Mouse (Mus musculus): ENCODE data around the gene Elovl5. TPM values are rescaled to one million over a fixed set of nuclear protein-coding genes. Genes with fewer than 3 reads are reported as not detected.
"Not testable (repeated sequence)": the region's sequence is repeated elsewhere in the genome, so short reads cannot be mapped to it uniquely, and the experiment has no call there.

Elovl5 gene
- polyA plus RNA-seq, 1 experiment from 2014 or later, result 84.9 TPM

DNA sequence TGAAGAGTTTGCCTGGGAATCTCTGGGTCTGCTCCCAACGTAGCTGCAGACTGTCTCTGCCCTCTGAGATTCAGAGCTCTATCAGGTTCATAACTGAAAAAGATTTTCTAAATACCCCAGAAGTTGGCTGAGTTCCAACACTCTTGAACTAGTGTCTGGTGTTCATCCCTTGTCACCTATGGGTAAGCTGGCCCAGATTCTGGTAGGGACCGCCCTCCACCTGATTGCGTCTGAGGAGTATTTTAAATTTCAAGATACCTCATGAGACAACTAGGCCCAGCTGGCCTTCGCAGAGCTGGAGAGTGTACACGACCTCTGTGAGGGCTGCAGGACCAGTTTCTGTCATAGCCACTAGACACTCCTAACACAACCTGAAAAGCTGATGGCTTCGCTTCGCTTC, 61.8 kb downstream of the Elovl5 start:
- H3K4me1 ChIP-seq (replicated peaks), result peaks cover 19% of the 10 kb centered on the region
- peak; percentile 45; the same call in 1 of the 2 replicates for ATAC-seq (ENCODE audit: insufficient number of reproducible peaks, low FRiP score)
- no peak overlapping the region for H3K9ac ChIP-seq
- H3K4me3 ChIP-seq, result no peak overlapping the region
- no peaks in the 10 kb centered on the region for H3K9me3 ChIP-seq (replicated peaks)
- no peaks in the 10 kb centered on the region for H3K27me3 ChIP-seq (replicated peaks)
- WGBS, result 53% methylated on average over 7 of the region's 7 CpGs
- peaks cover 64% of the 10 kb centered on the region for H3K36me3 ChIP-seq
- no peak overlapping the region for H3K4me2 ChIP-seq
- peak overlapping the region; percentile 37; the same call in 1 of the 2 replicates for H3K27ac ChIP-seq (ENCODE audit: poor library complexity, severe bottlenecking)

DNA sequence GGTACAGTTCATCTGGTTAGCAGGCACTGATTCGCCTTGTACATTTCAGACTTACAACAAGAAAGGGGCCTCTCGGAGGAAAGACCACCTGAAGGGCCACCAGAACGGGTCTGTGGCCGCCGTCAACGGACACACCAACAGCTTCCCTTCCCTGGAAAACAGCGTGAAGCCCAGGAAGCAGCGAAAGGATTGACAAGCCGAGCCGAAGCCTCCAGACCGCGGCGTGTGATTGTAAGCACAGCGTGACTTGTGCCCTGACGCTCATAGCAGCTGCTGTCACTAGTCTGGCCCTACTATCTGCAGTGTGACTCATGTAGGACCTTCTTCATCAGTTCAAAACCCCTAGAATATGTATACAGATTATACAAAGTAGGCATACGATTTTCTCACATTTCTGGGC, 65.5 kb downstream of the Elovl5 start:
- H3K36me3 ChIP-seq, result peaks cover 53% of the 10 kb centered on the region
- H3K4me3 ChIP-seq, result no peak overlapping the region

DNA sequence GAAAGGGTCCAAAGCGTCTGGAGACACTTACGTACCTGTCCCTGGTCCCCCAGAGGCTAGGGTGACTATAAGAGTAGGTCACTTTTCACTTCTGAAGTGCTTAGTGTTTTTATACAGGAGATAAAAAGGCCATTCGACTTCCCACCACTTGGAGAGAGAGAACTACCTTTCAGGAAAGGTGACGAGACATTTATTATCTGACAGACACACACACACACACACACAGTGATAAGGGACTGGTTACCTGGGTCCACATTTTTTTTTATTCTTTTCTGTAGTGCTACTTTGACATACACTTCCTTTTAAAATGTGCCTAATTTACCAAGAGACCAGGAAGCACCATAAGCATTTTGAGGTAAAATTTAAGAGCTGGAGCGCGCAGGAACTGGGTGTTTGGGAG, 66.4 kb downstream of the Elovl5 start:
- Histone ChIP-seq H3K9me3 (replicated peaks) (no peaks in the 10 kb centered on the region), H3K4me2 (no peak overlapping the region)
- ATAC-seq (ENCODE audit: insufficient number of reproducible peaks, low FRiP score), result no peak

More for the DNA sequence above, 65.5 kb downstream of the Elovl5 start:
- Histone ChIP-seq H3K27me3 (replicated peaks) (no peaks in the 10 kb centered on the region), H3K9me3 (replicated peaks) (no peaks in the 10 kb centered on the region), H3K4me2 (no peak overlapping the region), H3K4me1 (replicated peaks) (peaks cover 24% of the 10 kb centered on the region), H3K27ac (ENCODE audit: poor library complexity, severe bottlenecking) (no peak overlapping the region), H3K9ac (no peak overlapping the region)
- WGBS, result 88% methylated on average over 16 of the region's 16 CpGs
- no peak for ATAC-seq (ENCODE audit: insufficient number of reproducible peaks, low FRiP score)

DNA sequence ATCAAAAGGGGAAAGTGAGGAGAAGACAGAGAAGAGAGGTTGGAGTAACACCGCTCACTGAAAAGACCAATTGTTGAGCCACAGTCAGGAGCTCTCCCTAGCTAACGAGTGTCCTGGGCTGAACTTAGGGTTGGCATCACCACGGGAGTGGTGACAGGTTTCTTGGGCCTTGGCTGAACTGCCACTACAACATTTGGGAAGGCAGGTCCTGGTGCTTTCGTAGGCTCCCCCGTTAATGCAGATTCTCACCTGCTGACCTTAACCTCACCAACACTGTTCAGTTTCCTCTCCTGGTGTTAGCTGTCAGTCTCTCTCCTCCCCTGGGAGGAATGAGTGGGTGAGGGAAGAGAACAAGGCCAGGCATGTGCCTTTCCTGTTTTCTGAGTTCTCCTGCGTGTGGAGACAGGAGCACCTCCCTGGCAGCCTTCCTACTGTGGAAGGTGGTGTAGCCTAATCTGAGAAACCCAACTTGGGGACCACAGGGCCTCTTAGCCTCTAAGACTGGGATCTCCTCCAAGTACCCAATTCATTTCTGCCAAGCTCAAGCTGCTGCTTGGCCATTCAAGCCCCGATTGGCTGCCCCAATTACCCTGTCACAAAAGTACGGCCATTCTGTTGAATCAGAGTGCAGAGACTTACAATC, 69.1 kb downstream of the Elovl5 start:
- H3K9ac ChIP-seq, result no peak overlapping the region
- peaks cover 17% of the 10 kb centered on the region for H3K4me1 ChIP-seq (replicated peaks)
- H3K27me3 ChIP-seq (replicated peaks), result no peaks in the 10 kb centered on the region
- H3K4me2 ChIP-seq, result no peak overlapping the region
- no peak overlapping the region for H3K27ac ChIP-seq (ENCODE audit: poor library complexity, severe bottlenecking)
- 62% methylated on average over 8 of the region's 8 CpGs for WGBS
- H3K4me3 ChIP-seq, result no peak overlapping the region
- no peaks in the 10 kb centered on the region for H3K9me3 ChIP-seq (replicated peaks)
- H3K36me3 ChIP-seq, result peaks cover 33% of the 10 kb centered on the region
- ATAC-seq (ENCODE audit: insufficient number of reproducible peaks, low FRiP score), result no peak

More for the DNA sequence above, 66.4 kb downstream of the Elovl5 start:
- Histone ChIP-seq H3K27ac (ENCODE audit: poor library complexity, severe bottlenecking) (no peak overlapping the region), H3K36me3 (peaks cover 51% of the 10 kb centered on the region), H3K27me3 (replicated peaks) (no peaks in the 10 kb centered on the region), H3K4me3 (no peak overlapping the region), H3K4me1 (replicated peaks) (peaks cover 19% of the 10 kb centered on the region), H3K9ac (no peak overlapping the region)
- 72% methylated on average over 6 of the region's 6 CpGs for WGBS

DNA sequence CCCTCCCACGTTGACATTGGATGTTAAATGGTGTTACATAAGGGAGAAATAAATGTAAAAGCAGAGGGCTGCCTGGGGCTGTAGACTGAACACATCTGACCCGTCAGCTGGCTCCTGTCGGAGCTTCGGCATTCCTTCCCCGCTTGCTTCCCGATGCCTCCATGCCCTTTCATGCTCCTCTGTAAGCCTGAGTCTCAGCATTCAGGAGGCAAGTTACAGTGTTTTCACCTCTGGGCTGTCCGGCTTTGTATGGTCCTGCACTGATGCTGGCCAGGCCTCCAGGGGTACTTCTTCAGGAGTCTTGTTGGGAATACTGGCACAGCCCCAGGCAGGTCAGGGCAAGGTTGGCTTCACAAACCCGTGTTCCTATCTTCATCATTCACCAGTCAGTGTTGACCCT, 72.5 kb downstream of the Elovl5 start:
- Histone ChIP-seq H3K9ac (no peak overlapping the region), H3K36me3 (peaks cover 9% of the 10 kb centered on the region; the same call in 1 of the 2 replicates), H3K4me2 (no peak overlapping the region), H3K4me1 (replicated peaks) (peaks cover 30% of the 10 kb centered on the region), H3K9me3 (replicated peaks) (no peaks in the 10 kb centered on the region), H3K27ac (ENCODE audit: poor library complexity, severe bottlenecking) (no peak overlapping the region), H3K27me3 (replicated peaks) (no peaks in the 10 kb centered on the region), H3K4me3 (no peak overlapping the region)
- 51% methylated on average over 8 of the region's 8 CpGs for WGBS
- no peak for ATAC-seq (ENCODE audit: insufficient number of reproducible peaks, low FRiP score)

DNA sequence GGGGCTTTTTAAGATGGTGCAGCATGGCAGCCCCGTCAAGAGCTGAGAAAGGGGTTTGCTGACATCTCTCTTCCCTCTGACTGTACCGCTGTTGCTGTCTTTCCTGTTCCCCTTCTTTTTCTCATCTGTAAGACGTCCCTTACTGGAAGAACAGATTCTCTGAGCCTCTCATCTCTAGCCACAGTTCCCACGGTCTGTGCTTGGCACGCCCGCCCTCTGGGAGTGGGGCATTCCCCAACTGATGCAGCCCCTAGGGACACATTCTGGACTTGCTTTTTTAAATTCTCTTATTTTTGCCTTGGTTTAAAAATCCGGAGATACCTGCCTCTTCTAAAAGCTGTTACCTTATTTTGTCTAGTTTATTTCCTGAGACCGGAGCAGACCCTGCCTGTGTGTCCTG, 73.1 kb downstream of the Elovl5 start:
- ATAC-seq (ENCODE audit: insufficient number of reproducible peaks, low FRiP score), result no peak
- H3K27ac ChIP-seq (ENCODE audit: poor library complexity, severe bottlenecking), result no peak overlapping the region
- H3K4me2 ChIP-seq, result no peak overlapping the region

DNA sequence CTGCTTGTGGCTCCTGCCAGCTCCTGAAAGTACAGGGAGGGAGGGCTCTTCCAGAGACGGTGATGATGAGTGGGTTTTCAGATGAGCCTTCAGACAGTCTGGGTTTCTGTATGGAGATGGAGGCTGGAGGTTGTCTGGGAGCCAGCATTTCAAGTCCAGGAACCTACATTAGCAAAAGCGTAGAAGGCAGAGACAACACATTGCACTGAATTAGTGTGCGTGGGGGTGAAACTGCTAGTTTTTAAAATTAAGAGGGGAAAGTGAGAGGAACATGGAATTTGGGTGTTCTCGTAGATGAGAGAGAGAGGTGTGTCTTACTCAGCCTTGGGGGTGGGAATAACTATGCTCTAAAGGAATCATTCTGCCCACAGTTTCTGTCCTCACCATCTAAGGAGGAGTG, 74.5 kb downstream of the Elovl5 start:
- H3K9ac ChIP-seq, result no peak overlapping the region
- no peaks in the 10 kb centered on the region for H3K36me3 ChIP-seq
- ATAC-seq (ENCODE audit: insufficient number of reproducible peaks, low FRiP score), result no peak
- H3K4me3 ChIP-seq, result no peak overlapping the region
- H3K27ac ChIP-seq (ENCODE audit: poor library complexity, severe bottlenecking), result no peak overlapping the region
- no peaks in the 10 kb centered on the region for H3K27me3 ChIP-seq (replicated peaks)
- peaks cover 23% of the 10 kb centered on the region for H3K4me1 ChIP-seq (replicated peaks)
- H3K9me3 ChIP-seq (replicated peaks), result no peaks in the 10 kb centered on the region
- 90% methylated on average over 4 of the region's 4 CpGs for WGBS
- H3K4me2 ChIP-seq, result no peak overlapping the region

More for the DNA sequence above, 73.1 kb downstream of the Elovl5 start:
- no peak overlapping the region for H3K9ac ChIP-seq
- H3K9me3 ChIP-seq (replicated peaks), result no peaks in the 10 kb centered on the region
- H3K4me1 ChIP-seq (replicated peaks), result peaks cover 30% of the 10 kb centered on the region
- no peaks in the 10 kb centered on the region for H3K27me3 ChIP-seq (replicated peaks)
- WGBS, result 71% methylated on average over 8 of the region's 8 CpGs
- 0 out of 2 replicates have a peak, but pooled peaks cover 3% of the 10 kb centered on the region for H3K36me3 ChIP-seq
- H3K4me3 ChIP-seq, result no peak overlapping the region

DNA sequence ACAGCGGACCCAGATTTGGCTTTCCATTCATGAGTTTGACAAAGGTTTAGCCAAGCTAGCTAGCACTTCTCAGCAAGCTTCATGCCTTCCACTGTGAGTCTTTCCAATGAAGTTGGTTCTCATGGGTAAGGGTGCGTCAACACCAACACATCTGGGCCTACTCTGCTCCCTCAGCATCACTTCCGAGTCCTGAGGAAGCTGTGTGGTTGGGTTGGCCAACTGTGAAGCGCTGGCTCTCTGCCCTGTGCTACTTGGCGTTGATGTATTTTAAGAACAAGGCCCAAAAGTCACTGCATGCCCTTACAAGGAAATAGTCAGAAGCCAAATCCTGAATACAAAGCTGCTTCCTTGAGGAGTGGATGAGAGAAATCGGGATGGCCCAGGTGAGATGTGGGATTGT, 75.1 kb downstream of the Elovl5 start:
- 84% methylated on average over 6 of the region's 6 CpGs for WGBS
- H3K36me3 ChIP-seq, result no peaks in the 10 kb centered on the region
- no peak overlapping the region for H3K4me3 ChIP-seq
- H3K27ac ChIP-seq (ENCODE audit: poor library complexity, severe bottlenecking), result no peak overlapping the region
- ATAC-seq (ENCODE audit: insufficient number of reproducible peaks, low FRiP score), result no peak
- H3K4me2 ChIP-seq, result no peak overlapping the region
- H3K4me1 ChIP-seq (replicated peaks), result peaks cover 23% of the 10 kb centered on the region
- H3K9me3 ChIP-seq (replicated peaks), result no peaks in the 10 kb centered on the region
- no peak overlapping the region for H3K9ac ChIP-seq
- no peaks in the 10 kb centered on the region for H3K27me3 ChIP-seq (replicated peaks)

DNA sequence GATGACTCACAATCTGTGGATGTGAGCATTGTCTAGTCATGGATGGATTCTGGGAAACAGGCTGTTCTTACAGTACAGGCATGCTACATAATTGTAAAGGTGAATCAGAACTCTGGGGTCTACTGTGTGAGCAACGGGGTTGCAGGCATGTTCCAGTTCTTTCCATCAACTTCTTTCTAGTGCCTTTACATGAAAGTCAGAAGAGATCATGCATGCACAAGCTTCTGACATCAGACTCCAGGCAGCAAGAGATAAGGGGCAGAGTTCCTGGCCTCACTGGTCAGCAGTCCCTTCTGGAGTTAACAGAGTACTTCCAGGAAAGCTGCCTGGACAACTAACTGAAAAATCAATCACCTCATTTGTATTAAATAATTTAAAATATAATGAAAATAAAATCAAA, 75.9 kb downstream of the Elovl5 start:
- peak overlapping the region; percentile 59; the same call in 1 of the 2 replicates for H3K27ac ChIP-seq (ENCODE audit: poor library complexity, severe bottlenecking)

DNA sequence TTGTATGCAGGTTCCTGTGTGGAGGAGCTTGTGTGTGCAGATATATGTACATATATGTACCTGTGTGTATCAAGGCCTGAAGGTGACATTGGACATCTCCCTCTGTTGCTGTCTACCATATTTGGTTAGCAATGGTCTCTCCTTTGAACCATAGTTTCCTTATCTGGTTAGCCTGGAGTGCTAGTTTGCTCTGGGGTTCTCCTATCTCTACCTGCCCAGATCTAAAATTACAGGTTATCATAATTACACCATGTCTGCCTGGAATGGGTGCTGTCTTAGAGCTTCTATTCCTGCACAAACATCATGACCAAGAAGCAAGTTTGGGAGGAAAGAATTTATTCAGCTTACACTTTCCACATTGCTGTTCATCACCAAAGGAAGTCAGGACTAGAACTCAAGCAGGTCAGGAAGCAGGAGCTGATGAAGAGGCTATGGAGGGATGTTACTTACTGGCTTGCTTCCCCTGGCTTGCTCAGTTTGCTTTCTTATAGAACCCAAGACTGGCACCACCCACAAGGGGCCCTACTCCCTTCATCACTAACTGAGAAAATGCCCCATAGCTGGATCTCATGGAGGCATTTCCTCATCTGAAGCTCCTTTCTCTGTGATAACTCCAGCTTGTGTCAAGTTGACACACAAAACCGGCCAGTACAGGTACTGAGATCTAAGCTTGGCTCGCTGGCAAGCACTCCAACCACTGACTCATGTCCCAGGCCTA, 76.5 kb downstream of the Elovl5 start:
- ATAC-seq (ENCODE audit: insufficient number of reproducible peaks, low FRiP score), result peak; percentile 53
- H3K4me1 ChIP-seq (replicated peaks), result peaks cover 23% of the 10 kb centered on the region
- not testable (repeated sequence) for H3K9me3 ChIP-seq (replicated peaks); H3K4me2 ChIP-seq; H3K9ac ChIP-seq; H3K4me3 ChIP-seq; H3K27me3 ChIP-seq (replicated peaks); H3K27ac ChIP-seq (ENCODE audit: poor library complexity, severe bottlenecking); H3K36me3 ChIP-seq
- WGBS, result 89% methylated on average over 2 of the region's 2 CpGs

More for the DNA sequence above, 75.9 kb downstream of the Elovl5 start:
- Histone ChIP-seq H3K4me2 (no peak overlapping the region), H3K36me3 (no peaks in the 10 kb centered on the region), H3K4me1 (replicated peaks) (peaks cover 23% of the 10 kb centered on the region), H3K4me3 (no peak overlapping the region), H3K27me3 (replicated peaks) (no peaks in the 10 kb centered on the region), H3K9me3 (replicated peaks) (no peaks in the 10 kb centered on the region), H3K9ac (no peak overlapping the region)
- no peak for ATAC-seq (ENCODE audit: insufficient number of reproducible peaks, low FRiP score)
- 30% methylated on average over 1 of the region's 1 CpGs for WGBS

DNA sequence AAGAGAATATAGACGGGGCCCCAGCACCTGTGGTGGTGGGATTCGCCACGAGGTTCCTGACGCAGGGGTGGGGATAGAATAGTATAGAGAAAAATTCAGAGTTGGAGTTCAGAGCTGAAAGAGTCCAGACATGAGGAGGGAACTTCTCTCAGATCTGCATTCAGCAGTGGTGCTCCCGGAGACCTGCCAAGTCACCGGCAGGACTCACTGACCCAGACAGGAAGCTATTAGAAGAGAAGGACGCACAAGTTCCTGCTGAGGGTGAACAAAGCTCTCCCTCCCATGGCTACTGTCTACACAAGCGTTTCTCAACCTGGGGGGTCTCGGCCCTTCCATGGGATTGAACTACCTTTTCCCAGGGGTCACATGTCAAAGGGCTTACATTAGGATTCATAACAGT, 78.1 kb downstream of the Elovl5 start:
- no peak for ATAC-seq (ENCODE audit: insufficient number of reproducible peaks, low FRiP score)
- H3K9ac ChIP-seq, result no peak overlapping the region
- peaks cover 19% of the 10 kb centered on the region for H3K4me1 ChIP-seq (replicated peaks)
- no peak overlapping the region for H3K27ac ChIP-seq (ENCODE audit: poor library complexity, severe bottlenecking)
- no peaks in the 10 kb centered on the region for H3K36me3 ChIP-seq
- no peaks in the 10 kb centered on the region for H3K27me3 ChIP-seq (replicated peaks)
- no peaks in the 10 kb centered on the region for H3K9me3 ChIP-seq (replicated peaks)
- no peak overlapping the region for H3K4me2 ChIP-seq
- WGBS, result 77% methylated on average over 9 of the region's 9 CpGs
- H3K4me3 ChIP-seq, result no peak overlapping the region

Data from heart, embryonic 12.5 days (tissue).